In the genomic region with DNA sequence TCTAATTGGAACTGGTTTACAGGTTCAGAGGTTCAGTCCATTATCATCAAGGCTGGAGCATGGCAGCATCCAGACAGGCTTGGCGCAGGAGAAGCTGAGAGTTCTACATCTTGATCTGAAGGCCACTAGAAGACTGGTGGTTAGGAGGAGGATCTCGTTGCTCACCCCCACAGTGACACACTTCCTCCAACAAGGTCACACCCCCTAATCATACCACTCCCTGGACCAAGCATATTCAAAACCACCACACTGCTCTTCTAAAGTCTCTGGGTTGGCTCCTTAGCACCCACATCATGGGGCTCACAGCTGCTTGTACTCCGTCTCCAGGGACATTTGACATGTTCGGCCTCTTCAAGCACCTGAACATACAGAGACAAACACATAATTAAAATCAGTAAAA, we compare ENCODE assay signal across 17 mouse cellular contexts.
"Had no signal": no experiment of that assay in that cellular context is flagged by ENCODE, and none has a peak within 500 bp of the region (broad histone marks: within the 10 kb centered on the region; RNA-seq: fewer than 3 reads in every experiment).

No protein-coding gene starts in this region.

- DNase-seq: lung, adult 18-20 months; lung, embryonic 14.5 days; lung, postnatal 10 days; lung, postnatal 4 days; right cerebral cortex, postnatal 14 days; thymus, adult 2 months; thymus, postnatal 36 days had no signal

- ATAC-seq: midbrain, embryonic 13.5 days; midbrain, embryonic 15.5 days had no signal

- H3K36me3 ChIP-seq: midbrain, embryonic 13.5 days; midbrain, embryonic 15.5 days; neural tube, embryonic 13.5 days; neural tube, embryonic 15.5 days; stomach, embryonic 15.5 days had no signal

- H3K27me3 ChIP-seq: megakaryocyte, embryonic 14.5 days; midbrain, embryonic 13.5 days; midbrain, embryonic 15.5 days; neural tube, embryonic 13.5 days; neural tube, embryonic 15.5 days; stomach, embryonic 15.5 days had no signal

- H3K4me2 ChIP-seq: lung, embryonic 14.5 days; midbrain, embryonic 11.5 days; midbrain, embryonic 13.5 days; midbrain, embryonic 15.5 days; neural tube, embryonic 13.5 days; neural tube, embryonic 15.5 days; stomach, embryonic 15.5 days had no signal

- H3K4me1 ChIP-seq: midbrain, embryonic 13.5 days; midbrain, embryonic 15.5 days; neural tube, embryonic 13.5 days; neural tube, embryonic 15.5 days; stomach, embryonic 15.5 days had no signal

- H3K9ac ChIP-seq: liver, embryonic 14.5 days; lung, embryonic 14.5 days; midbrain, embryonic 13.5 days; midbrain, embryonic 15.5 days; neural tube, embryonic 13.5 days; neural tube, embryonic 15.5 days; stomach, embryonic 15.5 days had no signal

- H3K27ac ChIP-seq: liver, embryonic 14.5 days; midbrain, embryonic 13.5 days; midbrain, embryonic 15.5 days; neural tube, embryonic 13.5 days; neural tube, embryonic 15.5 days; stomach, embryonic 15.5 days; stomach, postnatal 0 days had no signal

- H3K9me3 ChIP-seq: megakaryocyte, embryonic 14.5 days; midbrain, embryonic 13.5 days; midbrain, embryonic 15.5 days; neural tube, embryonic 13.5 days; neural tube, embryonic 15.5 days; stomach, embryonic 15.5 days had no signal

- H3K4me3 ChIP-seq: megakaryocyte, embryonic 14.5 days; midbrain, embryonic 13.5 days; midbrain, embryonic 15.5 days; myocyte; neural tube, embryonic 13.5 days; neural tube, embryonic 15.5 days; stomach, embryonic 15.5 days had no signal
